Mouse (Mus musculus): ENCODE data around the gene Sh3d21. TPM values are rescaled to one million over a fixed set of nuclear protein-coding genes. Genes with fewer than 3 reads are reported as not detected.
A peak's percentile ranks its signal among the peaks of the same experiment; 100 is the strongest.
"Not testable (repeated sequence)": the region's sequence is repeated elsewhere in the genome, so short reads cannot be mapped to it uniquely, and the experiment has no call there.

Gene Sh3d21
- total RNA-seq (2021), result 1 to 10 TPM in 1 of 2 experiments, under 1 TPM in 1; 0.58 to 1.3 TPM

DNA sequence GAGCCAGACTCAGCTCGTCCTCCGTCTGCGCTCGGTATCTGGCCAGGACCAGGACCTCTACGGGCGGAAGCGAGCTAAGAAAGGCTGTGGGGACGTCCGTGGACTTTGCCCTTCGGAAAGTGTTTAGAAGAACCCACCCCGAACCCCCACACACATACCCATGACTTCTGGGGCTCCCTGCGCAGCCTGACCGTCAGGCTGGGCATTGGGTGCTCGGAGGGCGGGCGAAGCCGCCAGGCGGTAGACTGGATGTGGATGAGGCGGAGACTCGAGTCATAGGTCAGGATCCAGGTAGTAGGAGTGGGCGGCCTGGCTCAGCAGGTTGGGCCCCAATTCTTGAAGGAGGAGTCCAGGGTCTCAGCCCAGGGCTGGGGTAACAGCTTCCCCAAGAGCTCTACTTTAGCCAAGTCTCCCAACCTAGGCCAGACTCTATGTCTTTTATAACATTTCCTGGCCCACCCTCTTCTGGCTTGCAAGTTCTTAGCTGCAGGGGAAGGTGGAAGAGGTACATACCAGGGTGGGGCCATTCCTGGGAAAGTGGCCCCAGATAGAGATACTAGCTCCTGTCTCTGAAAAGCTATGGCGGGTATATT lies at the start of gene Sh3d21:
Gene Sh3d21 (minus strand): TSS at position 425 of the 593 bp plus-strand sequence.
- DNase-seq, result no peak
- intact Hi-C loops (cut with DNase I), result no loop called here

DNA sequence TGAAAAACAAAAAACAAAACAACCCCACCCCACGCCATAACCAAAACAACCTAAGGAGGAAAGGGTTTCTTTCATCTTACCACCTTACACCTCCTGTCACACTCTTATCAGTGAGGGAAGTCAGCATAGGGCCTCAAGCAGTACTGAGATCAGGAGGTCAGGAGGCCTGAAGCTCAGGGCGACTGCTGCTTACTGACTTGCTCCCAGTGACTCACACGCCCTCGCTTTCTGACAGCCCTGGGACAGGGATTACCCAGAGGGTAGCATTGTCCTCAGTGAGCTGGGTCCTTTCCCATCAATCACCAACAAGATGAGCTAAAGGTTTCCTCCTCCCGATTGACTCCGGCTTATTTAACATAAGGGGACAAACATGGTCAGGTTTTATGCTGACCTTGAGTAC lies 43.8 kb upstream of the Sh3d21 start:
- DNase-seq, result no peak
- intact Hi-C loops (cut with DNase I), result no loop called here

DNA sequence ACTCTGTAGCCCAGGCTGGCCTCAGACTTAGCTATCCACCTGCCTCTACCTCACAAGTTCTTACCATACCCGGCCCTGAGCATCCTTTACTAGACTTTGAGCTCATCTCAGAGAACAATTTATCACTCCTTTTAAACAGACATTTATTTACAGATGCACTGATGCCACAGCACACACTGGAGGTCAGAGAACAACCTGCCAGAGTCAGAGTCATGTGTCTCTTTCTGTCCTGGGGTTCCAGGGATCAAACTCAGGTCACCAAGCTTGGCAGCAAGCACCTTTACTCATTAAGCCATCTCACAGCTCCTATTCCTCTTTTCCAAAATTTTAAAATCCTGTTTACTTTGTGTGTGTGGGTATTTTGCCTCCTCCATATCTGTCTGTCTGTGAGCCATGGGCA lies 42.1 kb upstream of the Sh3d21 start:
- intact Hi-C loops (cut with DNase I), result no loop called here
- no peak for DNase-seq

DNA sequence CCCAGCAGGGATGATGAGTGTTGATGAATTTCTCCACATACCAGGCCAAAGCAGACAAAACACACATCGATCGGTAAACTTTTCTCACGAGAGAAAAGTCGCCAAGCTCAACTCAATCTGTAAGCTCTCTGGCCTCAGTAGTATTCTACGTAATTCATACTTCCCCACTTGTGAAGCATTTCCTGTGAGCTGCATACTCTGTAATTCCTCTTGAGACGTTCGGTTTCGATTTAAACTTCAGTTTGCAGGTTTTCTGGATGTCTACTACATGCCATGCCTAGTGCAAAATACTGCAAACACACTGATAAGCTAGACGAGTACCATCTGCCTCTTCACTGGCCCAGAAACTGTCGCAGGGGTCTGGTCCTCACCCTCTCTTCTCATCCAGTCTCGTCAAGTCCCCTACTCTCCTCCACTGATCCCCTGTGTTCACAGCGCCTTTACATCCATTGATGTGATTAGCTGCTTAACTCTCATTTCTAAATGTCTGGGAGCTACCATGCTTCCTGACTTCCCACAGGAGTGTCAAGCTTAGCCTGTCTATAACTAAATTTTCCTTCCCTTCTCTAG lies 41.5 kb upstream of the Sh3d21 start:
- intact Hi-C loops (cut with DNase I), result no loop called here
- DNase-seq, result no peak

DNA sequence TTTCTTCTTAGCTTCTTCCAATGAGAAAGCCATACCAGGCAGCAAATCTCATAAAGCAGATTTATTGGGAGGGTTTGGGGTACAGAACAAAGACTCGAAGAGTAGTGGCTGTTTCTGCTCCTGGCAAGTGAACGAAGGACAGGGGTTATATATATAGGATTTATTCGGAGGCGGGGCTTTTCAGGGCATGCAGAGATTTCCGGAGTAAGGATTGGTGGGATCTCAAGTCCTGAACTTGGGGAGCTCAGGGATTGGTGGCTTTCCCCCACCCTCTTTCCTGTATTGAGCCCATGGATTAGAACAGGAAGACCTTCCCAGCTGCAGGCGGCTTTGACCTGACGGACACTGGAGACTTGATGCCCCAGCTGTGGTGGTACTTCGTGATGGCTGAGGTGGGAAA lies 40.7 kb upstream of the Sh3d21 start:
- DNase-seq, result no peak
- intact Hi-C loops (cut with DNase I), result no loop called here

DNA sequence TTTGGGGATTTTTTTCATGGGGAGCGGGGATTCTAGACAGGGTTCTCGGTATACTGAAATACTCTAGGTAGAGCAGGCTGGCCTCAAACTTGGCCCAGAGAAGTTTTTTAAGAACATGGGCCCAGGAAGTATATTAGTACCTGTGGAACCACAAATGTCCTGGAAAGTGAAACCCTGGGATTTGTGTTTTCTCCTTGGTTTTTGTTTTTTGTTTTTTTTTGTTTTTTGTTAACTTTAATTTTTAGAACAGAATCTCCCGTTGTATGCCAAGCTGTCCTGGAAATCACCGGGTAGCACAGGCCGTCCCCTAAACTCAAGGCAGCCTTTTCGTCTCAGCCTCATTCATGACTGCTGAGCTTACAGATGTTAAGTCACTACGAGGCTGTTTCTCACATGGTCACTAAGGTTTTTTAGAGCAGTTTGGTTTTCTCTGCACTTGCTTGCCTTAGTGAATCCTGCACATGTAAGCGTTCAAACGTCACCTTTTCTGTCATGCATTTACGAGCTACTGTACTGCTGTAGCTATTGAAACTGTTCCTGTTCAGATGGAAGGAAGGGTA lies 40.1 kb upstream of the Sh3d21 start:
- intact Hi-C loops (cut with DNase I), result no loop called here
- DNase-seq, result no peak

DNA sequence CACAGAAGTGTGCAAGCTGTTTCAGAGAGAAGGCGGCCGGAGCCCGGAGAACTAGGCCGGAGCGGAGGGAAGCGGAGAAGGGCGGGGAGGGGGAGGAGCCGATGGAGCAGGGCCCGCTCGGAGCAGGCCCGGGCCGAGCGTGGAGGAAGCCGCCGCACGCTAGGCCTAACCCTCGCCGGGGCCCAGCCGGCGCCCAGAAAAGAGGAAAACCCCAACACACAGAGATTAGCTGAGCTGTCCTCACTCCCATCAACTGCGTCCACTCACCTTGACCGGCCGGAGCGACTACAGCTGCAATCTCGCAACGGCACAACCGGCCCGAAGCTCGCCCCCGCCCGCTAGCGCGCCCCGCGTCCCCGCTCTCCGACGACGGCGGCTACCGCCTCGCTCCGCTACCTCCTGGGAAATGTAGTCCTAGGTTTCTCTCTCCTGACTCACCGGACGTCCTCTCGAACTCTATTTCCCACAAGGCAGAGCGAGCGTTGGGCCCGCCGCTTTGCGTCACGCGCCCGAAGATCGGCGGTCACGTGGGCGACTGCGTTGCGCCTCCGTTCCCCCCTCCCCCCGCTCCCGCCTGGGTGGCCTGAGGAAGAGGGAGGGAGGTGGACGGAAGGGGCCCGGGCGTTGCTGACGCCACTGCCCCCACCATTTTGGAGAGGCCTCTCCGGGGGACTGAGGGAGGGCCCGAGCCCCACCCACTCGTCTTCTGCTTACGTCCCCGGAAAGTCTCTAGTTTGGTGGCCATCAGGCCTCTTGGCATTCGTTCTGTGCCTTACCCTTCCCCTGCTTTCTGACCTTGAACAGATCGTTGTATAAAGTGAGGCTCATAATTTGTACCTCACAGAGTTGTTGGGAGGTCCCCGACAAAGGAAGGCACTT lies 39.3 kb upstream of the Sh3d21 start, which contains the start of gene Thrap3:
Gene Thrap3 (minus strand): TSS at position 458 of the 879 bp plus-strand sequence.
- peak; percentile 99 for DNase-seq
- intact Hi-C loops (cut with DNase I), result no loop called here

DNA sequence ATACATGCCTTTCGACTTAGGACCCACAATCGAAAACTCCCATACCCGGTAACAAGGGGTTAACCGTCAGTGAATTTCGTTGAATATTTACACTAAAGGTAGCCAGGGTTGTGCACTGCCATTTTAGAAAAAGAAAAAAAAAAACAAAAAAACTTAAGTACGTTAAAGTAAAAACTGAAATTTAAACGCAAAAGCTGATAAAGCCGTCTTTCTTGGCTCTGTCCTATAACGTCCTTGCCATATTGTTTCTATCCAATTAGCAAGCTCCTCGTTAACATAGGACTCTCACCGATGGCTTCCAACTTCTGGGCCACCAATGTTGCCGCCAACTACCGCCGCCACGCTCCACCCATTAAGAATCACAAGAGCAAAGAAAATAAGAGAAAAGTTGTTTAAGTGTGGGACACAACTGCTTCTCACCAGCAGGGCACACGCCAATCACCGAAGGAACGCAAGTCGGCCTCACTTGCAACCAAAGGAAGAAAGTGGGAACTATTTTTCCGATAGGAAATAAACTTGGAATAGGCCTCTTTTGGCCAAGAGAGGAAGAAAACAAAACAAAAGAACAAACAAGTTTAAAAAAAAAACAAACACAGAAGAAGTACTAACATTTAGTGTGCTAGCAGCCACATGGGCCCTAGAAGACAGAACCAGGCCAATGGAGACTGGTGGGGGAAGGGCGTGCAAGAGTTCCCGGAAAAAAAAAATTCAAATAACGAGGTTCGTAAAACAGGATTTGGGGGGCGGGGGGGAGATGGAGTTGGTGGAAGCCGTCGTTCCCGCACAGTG lies 38.4 kb upstream of the Sh3d21 start:
- peak; percentile 12 for DNase-seq
- intact Hi-C loops (cut with DNase I), result no loop called here

DNA sequence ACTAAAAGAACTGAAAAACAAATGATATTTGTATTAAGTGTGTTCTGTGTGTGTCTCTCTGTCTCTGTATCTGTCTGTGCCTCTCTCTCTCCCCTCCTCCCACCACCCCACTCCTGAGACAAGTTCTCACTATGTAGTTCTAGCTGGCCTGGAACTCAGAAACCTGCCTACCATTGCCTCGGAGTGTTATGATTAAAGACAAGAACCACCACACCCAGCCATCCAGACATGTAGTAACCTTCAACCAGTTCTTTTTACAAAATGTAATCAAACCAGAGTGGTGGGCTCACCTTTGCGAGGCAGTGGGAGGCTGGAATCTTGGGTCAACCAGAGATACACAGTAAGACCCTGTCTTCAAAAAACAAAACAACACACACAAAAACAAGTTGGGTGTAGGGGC lies 37.4 kb upstream of the Sh3d21 start:
- intact Hi-C loops (cut with DNase I), result no loop called here
- no peak for DNase-seq

DNA sequence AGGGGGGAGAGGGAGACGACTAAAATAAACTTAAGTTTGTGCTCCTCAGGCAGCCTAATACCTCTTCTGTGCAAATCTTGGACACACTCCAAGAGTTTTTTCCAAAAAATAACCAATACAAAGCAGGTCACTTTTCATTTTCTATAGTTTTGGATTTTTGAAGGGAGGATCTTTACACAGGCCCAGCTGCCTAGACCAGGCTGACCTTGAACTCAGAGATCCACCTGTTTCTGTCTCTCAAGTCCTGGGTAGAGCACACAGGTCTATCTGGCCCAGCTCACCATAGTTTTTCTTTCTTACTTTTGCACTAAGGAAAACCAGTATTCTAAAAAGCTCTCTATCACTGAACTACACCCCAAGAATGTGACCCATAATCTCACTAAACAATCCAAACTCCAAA lies 36.7 kb upstream of the Sh3d21 start:
- DNase-seq, result no peak
- intact Hi-C loops (cut with DNase I), result no loop called here

DNA sequence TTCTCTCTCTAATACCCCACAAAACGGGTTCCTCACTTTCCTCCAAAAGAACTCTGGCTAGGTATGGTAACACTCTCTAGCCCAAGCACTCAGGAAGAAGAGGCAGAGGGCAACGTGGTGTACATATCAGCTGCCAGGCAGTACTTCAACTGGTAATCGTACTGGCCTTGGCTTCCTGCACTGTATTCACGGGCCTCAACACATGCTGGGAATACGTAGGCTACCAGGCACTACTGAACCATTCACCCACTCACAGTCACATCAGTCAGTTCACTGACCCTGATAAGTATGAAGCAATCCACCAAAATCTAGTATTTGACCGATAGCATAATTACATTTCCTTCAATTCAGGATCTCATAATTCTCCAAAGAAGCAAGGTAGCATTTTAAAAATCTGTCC lies 36.3 kb upstream of the Sh3d21 start:
- intact Hi-C loops (cut with DNase I), result no loop called here
- DNase-seq, result no peak

DNA sequence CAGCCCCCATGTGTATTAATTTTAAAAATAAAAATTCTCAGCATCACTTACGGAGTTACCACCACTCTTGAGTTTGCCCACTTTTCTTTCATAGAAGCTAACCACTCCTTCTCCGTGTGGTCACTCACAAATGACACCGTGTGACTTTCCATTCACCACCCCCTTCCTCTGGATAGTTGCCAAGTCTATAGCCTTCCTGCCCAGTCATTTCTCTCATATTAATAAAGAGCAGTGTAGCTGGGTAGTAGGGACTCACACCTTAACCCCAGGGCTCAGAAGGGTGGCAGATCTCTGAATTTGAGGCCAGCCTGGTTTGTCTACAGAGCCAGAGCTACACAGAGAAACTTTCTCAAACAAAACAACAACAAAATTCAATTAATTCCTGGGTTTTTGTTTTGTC lies 34.2 kb upstream of the Sh3d21 start:
- intact Hi-C loops (cut with DNase I), result no loop called here
- DNase-seq, result no peak

DNA sequence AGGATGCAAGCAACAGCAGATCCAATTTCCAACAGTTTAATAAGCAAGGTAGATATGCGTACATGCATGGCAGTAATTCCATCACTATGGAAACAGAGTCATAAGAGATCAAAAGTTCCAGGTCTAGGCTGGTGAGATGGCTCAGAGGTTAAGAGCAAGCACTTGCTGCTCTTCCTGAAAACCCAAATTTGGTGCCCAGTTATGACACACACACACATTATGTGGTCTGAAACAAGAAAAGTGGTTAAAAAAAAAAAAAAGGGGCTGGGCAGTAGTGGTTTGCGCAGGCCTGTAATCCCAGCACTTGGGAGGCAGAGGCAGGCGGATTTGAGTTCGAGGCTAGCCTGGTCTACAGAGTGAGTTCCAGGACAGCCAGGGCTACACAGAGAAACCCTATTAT lies 31.6 kb upstream of the Sh3d21 start:
- intact Hi-C loops (cut with DNase I), result no loop called here
- no peak for DNase-seq

DNA sequence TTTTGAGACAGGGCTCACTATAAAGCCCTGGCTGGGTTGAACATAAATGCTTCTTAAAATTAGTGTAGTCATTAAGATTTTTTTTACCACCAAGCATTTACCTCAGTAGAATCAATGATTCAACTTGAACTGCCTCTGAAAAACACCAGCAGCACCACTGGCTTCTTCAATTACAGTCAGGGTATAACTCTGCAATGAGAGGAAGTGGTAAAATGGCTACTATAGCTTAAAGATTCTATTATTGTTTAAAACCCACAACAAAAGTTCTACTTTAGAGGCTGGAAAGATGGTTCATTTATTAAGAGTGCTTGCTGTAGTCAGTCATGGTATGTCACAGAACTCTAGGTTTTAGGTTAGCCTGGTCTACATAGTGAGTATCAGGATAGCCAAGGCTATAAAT lies 30.9 kb upstream of the Sh3d21 start:
- DNase-seq, result no peak
- intact Hi-C loops (cut with DNase I), result no loop called here

DNA sequence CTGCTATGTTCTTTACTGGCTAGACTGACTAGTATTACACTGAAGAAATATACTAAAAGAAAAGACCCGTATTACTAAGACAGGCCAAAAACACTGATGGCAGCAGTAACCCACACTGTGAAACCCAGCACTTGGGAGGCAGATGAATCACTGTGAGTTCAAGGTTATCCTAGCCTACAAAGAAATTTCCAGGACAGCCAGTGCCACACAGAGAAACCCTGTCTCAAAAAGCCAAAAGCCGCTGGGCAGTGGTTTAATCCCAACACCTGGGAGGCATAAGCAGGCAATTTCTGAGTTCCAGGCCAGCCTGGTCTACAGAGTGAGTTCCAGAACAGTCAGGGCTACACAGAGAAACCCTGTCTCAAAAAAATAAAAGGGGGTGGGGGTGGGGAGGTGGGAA lies 27.3 kb upstream of the Sh3d21 start:
- intact Hi-C loops (cut with DNase I), result no loop called here
- no peak for DNase-seq

DNA sequence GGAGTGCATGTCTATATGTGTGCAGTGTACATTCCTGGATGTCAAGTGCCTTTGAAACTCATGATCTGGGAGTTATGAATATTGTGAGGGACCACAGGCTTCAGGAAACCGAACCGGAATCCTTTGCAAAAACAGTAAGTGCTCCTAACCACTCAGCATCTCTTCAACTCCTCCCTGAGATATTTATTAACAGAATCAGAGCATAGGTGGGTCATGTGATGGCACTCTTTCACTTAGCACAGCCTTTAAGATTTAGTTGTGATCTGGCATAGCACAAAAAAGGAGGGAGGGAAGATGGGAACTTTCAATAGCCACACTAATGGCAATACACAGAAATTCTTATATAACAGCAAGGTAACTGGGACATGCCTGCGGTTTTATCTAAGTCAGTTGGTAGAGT lies 23.8 kb upstream of the Sh3d21 start:
- intact Hi-C loops (cut with DNase I), result no loop called here
- DNase-seq, result no peak

DNA sequence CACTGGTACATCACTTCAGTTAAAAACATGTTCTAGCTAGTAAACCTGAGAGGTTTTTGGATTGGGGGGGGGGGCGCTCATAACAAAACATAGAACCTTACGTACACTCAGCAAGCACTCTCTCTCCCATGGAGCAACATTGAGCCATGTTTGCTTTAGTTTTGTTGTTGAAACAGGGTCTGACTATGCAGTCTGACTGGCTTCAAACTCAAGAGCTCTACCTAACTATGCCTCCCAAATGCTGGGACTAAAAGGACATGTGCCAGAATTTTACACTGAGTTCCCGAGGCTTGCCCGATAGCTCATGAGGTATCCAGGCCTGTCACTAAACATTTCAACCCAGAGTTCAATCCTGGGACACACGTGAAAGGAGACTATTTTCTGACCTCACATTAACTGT lies 19.7 kb upstream of the Sh3d21 start:
- no peak for DNase-seq
- intact Hi-C loops (cut with DNase I), result loop anchor here (5.0 kb wide), 1 partner anchor 74 kb away; the partner anchor contains the start of gene Map7d1

DNA sequence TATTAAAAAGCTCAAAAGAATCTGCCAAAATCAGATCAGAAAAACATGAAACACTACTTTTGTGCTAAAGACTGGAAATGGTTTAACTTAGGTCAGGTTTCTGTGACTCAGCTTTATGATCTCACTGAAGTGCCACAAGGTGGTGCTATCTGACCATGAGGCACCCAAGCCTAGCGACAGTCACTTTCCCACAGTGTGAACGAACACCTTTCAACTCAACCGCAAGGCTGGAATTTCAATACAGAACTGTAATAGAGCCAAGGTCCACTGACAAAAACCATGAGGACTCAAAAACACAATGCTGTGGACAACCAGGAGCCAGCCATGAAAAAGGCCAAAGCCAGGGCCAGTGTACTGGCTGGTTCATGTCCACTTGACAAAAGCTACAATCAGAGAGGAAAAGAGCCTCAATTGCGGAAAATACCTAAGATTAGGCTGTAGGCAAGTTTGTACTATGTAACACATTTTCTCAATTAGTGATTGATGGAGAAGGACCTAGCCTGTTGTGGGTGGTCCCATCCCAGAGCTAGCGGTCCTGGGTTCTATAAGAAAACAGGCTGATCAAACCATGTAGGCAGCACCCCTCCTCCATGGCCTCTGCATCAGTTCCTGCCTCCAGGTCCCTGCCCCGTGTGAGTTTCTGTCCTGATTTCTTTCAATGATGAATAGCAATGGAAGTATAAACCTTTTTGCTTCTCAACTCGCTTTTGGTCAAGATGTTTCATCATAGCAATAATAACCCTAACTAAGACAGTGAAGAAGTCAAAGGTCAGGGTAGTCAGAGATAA lies 18.1 kb upstream of the Sh3d21 start:
- DNase-seq, result peak; percentile 21

DNA sequence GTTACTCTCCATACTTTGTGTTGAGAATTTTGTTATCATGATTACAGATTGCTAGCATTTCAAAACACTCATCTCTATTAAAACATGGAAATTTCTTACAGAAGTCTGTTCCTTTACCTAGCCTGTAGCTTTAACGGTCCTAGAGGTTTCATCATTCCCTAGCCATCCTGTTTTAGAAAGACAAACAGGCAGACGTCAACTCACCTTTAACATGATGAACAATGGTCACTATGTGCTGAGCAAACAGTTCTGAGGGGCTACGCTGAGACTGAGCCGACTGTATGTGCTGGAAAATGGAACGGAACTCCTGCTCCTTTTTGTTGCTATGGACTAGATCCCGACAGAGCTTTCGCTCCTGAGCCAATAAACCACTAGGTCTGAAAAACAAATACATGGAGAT lies 12.7 kb upstream of the Sh3d21 start:
- DNase-seq; intact Hi-C loops (cut with DNase I): not testable (repeated sequence)

More for the DNA sequence above, 18.1 kb upstream of the Sh3d21 start:
- intact Hi-C loops (cut with DNase I), result loop anchor here (5.0 kb wide), 1 partner anchor 76 kb away; the partner anchor contains the start of gene Map7d1

DNA sequence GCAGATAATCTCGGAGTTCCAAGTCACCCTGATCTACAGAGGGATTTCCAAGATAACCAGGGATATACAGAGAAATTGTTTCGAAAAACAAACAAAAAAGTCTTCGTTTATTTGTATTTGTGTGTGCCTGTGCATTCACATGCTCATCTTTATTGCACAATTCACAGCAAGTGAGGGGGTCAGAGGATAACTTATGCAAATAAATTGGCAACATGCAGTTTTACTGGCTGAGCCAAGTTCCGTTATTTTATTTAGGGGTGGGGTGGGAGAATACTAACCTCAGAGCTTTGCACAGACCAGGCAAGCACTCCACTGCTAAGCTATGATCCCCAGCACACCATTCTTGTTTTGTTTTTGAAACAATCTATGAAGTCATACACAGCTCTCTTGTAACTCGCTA lies 10.5 kb upstream of the Sh3d21 start:
- intact Hi-C loops (cut with DNase I), result no loop called here
- no peak for DNase-seq
